Mouse (Mus musculus) mesoderm, embryonic 11.5 days (tissue): Measurements from ENCODE around the gene Evi2.

ENCODE experiments used
- DNase-seq: peaks from one replicate; pipeline ENCODE4 v3.0.0-alpha.2; 2012; ENCODE audit warnings: low read depth, low spot score

Evi2 gene

DNA sequence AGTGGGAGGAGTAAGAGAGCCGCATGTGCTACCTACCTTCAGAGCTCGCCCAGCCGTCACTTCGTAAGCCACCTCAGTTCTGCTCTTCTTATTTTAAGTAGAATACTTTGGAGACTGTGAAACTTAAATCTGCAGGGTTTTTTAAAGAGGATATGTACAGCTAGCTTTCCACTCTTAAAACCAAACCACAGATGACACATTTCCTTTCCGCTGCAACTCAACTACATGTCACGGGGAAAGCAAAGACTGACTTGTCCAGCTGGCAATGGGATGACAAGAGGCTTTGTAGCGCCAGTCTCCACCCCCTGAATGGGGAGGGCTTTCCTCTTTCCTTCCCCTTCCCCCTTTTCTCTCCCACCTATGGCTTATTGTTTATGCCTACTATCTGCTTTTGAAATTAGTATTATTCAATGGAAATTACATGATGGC is at the start of gene Evi2, which contains the start of gene Evi2a:
Evi2 (minus strand) TSS at position 257 of the 429 bp plus-strand sequence.
Evi2a (minus strand) TSS at position 277 of the 429 bp plus-strand sequence.
- no peak for DNase-seq

DNA sequence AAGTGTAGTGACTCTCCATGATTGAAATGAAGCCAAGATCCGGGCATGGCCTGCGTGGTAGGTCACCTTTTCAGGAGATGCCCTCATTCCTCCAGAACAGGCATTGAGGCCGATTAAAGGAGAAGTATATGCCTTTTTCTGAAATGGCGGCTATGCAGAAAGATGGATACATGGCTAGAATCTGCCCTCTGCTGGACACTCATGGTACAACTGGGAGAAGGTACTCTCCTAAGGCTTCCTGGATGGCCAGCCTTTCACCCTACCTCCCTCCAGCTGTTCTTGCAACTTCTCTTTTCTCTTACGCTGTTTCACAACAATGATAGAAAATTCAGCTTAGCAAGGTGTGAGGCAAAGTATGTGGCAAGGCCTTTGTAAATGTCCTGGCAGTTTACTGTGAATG is 47.4 kb upstream of the Evi2 start:
- DNase-seq = peak; percentile 69

DNA sequence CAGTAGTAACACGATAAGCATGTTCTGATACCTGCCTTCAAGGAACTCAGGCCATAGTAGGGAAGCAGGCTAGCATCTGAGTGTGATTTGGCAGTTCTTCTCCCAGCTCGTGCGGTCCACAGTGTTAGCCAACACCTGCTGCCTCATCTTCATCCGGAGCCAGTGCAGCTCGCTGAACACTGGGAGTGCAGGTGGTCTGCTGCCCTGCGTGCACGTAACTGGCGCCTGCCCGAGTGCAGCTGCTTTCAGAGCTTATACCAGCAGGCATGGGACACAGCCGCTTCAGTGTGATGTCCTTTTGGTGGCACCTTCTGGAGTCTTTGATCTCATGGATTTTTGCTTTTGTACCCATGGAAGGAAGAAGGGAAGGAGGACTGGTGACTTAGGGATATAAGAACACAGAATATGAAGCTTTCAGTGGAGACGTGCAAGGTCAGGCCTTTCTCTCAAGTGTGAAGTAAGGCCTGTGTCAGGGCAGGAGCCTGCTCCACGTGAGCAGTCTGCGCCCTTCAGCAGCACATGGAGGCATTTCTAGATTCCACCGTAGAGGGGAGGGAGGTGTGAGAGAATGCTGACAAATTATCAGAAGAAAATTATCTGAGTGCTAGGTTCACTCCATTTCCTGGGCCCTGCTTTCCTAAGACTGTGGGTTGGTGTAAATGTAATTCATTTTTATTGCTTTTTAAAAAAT is 45.1 kb upstream of the Evi2 start:
- no peak for DNase-seq

DNA sequence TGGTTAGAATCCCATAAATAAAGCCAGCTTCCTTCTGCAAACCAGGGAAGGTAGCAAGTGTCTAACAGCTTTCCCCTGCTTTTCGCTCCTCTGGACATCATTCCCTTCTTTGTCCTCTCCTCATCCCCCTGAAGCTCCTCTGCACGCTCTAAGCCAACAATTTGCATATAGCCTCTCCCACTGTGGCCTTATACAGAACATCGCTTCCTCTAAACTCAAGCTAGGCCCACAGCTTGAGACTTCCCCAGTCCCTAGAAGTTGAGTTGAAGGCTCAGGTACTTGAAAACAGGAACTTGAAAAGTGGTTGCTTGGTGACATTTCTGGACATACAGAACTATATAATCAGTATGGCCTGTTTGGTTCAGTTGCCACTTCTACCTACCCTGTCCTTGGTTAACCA is 43.4 kb upstream of the Evi2 start:
- no peak for DNase-seq

DNA sequence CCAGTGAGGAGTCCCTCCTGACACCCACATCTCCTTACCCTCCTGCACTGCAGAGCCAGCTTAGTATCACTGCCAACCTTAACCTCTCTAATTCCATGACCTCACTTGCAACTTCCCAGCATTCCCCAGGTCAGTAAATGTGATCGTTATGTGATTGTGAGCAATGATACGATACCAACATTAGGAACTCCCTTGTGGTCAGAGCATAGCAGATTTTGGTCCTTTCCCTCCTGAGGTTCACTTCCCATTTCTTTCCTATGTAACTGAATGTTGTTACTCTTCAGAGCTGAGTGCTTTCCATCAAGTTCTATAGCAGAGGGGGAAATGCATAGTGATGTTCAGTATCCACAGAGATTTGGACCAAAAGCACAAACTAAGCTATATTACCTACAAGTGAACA is 39.9 kb upstream of the Evi2 start:
- no peak for DNase-seq

DNA sequence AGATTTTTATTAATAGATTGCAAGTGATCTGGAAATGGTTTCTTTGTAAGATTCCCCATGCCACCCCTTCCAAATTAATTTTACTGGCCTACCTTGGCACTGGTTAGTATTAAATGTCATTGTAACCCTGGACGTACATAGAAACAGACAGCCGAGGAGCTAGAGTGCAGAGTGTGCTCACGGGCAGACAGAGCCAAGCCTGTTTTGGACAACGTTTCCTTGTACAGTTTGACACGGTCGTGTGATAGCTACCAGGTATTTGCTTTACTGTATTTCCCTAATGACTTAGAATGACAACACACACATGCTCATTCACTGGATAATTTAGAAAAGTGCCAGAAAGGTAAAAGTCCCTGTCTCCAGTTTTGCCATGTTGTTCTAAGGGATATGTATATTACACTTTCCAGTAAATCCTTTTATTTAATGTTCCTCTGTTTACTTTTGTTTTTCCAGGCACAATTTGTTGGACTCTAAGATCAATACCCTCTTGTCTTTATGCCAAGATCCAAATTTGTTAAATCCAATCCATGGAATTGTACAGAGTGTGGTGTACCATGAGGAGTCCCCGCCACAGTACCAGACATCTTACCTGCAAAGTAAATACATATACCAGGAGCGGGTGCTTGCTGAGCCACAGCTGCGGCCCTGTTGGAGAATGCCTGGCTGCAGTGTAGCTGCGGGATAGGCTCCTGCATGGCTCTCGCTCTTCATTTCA is 38.0 kb upstream of the Evi2 start:
- DNase-seq = no peak

GRCm38 (mm10) chr11:79566947-79567346 is 36.6 kb upstream of the Evi2 start:
- DNase-seq = no peak

- no peak for DNase-seq
These were observed 33.1 kb upstream of the Evi2 start for GRCm38 (mm10) chr11:79563493-79563892.

- DNase-seq = no peak
These were observed 30.1 kb upstream of the Evi2 start for GRCm38 (mm10) chr11:79560536-79560935.

DNA sequence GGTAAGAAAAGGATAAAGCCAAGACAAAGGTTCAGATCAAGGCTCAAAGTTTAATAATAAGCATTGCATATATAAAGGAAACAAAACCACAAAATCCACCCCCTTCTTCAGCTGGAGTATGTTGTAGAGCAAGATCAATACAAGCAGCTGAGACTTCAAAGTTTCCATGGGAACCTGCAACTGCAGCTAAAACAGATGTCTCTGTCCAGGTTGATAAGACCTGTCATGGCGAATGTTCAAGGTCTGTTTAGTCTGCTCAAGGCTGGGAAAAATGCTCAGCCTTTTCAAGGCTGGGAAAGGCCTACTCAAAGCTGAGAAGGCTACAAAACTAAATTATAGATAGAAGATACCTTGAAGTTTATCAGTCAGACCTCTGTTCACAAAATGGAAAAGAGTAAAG is 22.2 kb upstream of the Evi2 start:
- no peak for DNase-seq

GRCm38 (mm10) chr11:79536293-79536692 is 5.9 kb upstream of the Evi2 start:
- no peak for DNase-seq

DNA sequence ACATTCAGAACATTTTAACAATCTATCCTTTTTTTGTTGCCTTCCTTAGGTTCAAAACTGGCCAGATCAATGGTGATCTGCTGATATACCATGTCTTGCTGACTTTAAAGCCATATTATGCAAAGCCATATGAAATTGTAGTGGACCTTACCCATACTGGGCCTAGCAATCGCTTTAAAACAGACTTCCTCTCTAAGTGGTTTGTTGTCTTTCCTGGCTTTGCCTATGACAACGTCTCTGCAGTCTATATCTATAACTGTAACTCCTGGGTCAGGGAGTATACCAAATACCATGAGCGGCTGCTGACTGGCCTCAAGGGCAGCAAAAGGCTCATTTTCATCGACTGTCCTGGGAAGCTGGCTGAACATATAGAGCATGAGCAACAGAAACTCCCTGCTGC is 5.2 kb upstream of the Evi2 start:
- DNase-seq = no peak

DNA sequence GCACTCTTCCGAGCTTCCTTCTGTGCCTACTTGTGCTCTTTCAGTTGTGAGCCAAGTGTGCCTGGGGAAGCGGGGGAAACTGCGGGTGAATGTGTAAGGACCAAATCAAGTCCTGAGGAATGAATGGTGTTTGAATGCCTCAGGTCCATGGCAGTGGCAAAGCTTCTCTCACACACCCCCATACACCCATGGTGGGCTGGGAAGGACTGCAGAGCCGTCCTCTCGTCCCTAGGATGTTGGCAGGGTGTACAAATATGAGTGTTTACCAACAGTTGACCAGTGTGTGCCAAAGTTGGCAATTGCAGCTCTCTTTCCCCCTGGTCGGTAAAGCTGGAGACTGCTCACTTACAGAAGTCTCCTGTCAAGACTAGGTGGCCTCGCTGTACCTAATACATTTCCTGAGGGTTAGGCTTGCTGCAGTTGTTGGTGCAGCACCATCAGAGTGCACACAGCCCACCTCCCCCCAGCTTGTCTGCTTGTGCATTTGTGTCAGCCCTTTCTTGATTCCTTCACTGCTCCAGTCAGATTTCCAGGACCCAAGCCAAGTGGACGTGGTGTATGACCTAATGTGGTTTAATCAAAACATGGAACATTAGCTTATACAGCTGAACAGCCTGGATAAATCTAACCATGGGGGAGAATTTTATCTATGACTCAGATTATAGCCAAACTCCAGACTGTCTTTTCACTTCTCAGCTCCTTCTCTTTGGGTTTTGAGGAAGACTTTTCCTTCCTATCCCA is 3.7 kb upstream of the Evi2 start:
- DNase-seq = no peak

DNA sequence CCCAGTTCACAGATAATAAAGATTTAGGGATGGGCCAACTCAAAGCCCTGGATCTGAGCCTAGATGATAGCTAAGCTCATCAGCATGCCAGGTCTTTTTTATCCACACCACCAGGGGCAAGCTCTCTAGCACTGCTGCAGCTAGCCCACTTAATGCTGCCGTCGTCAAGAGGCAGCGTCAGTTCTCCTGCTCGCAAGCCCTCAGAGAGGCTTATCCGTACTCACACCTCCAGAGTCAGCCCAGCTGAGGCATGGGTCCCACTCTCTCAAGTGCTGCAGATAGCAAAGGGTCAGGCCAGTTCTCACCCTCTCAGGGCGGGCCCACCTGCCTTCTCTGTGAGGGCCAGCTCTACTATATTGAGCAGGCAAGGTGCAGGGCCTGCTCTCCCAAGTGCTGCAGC is 2.9 kb upstream of the Evi2 start:
- no peak for DNase-seq

DNA sequence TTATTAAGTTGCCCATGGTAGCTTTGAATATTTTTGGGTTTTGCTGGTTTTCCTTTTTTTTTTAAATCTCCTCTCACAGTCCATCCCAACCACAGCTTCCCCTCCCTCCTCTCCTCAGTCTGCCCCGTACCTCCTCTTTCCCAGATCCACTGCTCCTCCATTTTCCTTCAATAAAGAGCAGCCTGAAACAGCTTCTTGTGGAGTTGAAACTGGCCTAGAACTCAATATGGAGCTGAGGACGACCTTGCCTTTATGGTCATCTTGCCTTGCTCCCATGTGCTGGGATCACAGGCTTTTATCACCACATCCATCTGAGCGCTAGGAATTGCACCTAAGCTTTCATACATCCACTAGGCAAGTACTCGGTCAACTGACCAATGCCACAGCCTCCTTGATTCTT is 1.1 kb upstream of the Evi2 start:
- no peak for DNase-seq

DNA sequence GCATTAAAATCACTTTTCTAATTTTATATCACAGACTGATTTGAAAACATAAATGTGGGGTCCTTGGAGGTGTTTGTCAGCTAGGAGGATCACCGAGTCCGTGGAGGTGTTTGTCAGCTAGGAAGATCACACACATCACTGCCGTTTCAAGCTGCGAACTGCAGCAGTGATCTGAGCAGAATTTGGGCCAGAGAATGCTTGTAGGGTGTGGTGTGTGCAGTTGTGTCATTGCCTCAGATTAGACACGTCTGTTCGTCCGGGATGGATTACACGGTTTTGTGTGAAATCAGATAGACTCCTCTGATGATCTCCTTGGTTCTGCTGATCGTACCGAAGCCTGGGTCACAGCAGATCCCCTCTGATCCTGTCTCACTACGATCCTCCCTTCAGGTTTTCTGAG is 385 bp upstream of the Evi2 start:
- DNase-seq = no peak

GRCm38 (mm10) chr11:79529736-79530135 is 653 bp downstream of the Evi2 start:
- DNase-seq = no peak

DNA sequence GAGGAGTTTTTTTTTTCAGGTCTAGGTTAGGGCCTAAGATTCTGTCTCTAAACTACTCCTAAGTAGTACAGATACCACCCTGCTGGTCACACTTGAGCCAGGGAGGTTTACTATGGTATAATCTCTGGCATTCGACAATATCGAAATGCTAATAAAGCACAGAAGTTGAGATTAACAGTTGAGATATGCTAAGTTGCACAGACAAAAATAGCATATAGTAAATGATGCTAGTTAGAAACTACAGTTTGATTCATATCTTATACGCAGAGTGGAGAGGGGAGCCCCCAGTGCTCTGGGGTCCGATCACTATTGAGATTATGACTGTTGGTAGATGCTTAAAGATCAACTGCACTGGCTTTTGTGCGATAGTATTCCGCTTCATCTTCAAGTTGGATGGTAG is 1.2 kb downstream of the Evi2 start:
- DNase-seq = no peak

DNA sequence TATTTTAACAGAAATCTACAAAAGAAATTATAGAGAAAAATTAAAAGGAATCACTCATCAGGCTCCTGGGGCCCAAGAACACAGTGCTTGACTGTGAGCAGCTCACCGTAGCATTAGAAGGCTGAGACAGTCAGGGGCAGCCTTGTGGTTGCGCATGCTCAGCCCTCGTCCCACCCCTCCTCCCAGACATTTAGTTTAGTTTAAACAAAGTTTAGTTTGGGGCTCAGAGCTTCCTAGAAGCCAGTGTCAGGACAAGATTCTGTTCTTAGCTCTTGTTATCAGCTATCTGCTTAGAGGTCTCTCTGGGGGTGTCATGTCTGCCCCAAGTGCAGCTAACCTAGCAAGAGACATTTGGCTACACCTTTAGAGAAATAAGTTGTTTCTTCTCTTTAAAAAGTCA is 1.8 kb downstream of the Evi2 start:
- DNase-seq = no peak

GRCm38 (mm10) chr11:79527739-79528384 is 2.5 kb downstream of the Evi2 start:
- DNase-seq = no peak

DNA sequence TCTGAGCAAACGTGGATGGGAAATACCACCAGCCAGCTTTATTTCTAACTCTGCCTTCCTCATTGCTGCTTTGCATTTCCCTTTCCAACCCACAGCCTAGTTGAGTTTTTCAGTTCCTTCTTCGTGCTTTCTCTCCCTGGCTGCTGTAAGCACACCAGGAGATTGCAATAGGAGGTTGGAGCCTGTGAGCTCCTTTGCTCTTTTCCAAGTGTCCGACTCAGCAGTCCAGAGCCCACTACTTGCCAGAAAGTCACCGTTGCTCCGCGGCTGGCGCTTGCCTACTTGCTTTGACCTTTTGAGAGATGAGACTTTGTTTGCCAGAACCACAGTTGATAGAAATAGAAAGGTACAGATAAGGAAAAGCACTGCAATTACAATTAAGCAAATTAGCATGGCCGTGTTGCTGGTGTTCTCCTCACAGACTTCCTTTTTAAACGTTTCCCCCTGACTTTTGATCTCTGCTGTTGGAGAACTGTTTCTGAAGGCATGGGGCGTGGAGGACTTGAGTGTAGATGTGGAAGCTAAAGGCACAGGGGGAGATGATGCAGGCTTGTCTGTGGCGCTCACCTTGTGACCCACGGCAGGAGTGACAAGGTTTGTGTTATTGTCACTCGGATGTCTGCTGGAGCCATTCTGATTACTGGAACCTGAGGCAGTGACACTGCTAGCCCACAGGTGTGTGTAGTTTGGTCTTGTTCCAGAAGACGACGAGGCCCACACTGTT is 3.2 kb downstream of the Evi2 start:
- DNase-seq = no peak
